Mouse (Mus musculus): ENCODE measurements at regions not wholly inside any gene's neighbourhood (a gene's known extent, or its start where the extent isn't known, plus 50 kb on each side); places are given as distances from the start of the nearest gene placed in this dataset.
"Not testable (repeated sequence)": the region's sequence is repeated elsewhere in the genome, so short reads cannot be mapped to it uniquely, and the experiment has no call there.

- peak; percentile 24 for DNase-seq (ENCODE audit: low spot score)
Measured at GRCm38 (mm10) chr11:40309646-40310045, 385.4 kb downstream of the Mat2b start.

DNA sequence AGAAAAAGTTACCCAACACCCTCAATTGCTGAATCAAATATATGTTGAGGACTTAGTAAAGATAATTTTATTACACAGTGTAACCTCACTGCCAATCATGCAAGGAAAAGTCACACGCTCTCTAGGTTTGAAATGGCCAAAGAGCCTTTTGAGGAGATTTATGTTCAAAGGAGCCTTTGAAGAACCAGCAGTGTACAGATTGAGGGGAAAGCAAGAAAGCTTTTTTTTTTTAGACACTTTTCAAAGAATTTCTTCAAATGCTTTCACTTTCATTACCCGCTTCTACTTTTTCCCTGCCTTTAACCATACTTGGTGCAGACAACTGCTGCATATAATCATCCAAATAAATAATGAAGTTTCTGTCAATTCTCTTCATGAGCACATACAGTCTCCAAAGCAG, 392.4 kb downstream of the Mat2b start:
- no peak for DNase-seq (ENCODE audit: low spot score)

DNA sequence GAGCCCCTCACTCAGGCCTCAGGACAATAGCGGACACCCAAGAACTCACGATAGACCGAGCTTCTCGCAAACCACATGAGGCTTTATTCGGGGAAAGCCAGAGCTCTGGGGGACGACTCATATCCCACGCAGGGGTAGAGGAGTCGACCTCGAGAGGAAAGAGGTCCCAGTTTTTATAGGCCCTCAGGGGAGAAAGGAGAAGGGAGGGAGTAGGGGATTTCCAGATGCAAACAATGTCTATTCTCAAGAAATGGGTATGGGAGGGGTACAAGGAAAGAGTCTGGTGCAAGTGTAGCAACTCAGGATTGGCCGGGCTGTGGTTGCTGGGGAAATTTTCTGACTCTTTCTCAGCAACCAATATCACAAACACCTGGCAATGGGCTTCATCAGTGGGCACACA, 395.0 kb downstream of the Mat2b start:
- DNase-seq (ENCODE audit: low spot score): not testable (repeated sequence)

GRCm38 (mm10) chr11:40286936-40287335, 408.1 kb downstream of the Mat2b start:
- DNase-seq (ENCODE audit: low spot score): peak; percentile 30

- DNase-seq (ENCODE audit: low spot score): peak; percentile 25
Measured at GRCm38 (mm10) chr11:40286391-40286790, 408.6 kb downstream of the Mat2b start.

- DNase-seq (ENCODE audit: low spot score): no peak
Measured at GRCm38 (mm10) chr11:40276737-40277136, 418.3 kb downstream of the Mat2b start.

DNA sequence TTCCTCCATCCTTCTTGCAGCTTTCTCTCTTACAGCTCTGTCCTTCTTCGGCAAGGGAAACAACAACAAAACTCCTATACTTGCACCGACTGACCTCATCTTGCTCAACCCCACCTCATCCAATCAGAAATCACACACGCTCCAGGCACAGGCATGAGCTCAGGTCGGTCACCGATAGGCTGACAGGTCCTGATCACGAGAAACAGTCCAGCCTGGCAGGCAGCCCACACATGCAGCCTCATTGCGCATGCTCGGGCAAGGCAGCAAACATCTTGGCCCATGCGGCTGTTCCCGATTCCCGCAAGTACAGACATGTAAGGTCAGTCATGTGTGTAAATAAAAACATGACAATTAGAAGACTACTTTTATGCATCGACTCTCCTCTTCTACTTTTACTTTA, 441.9 kb downstream of the Mat2b start:
- no peak for DNase-seq (ENCODE audit: low spot score)

DNA sequence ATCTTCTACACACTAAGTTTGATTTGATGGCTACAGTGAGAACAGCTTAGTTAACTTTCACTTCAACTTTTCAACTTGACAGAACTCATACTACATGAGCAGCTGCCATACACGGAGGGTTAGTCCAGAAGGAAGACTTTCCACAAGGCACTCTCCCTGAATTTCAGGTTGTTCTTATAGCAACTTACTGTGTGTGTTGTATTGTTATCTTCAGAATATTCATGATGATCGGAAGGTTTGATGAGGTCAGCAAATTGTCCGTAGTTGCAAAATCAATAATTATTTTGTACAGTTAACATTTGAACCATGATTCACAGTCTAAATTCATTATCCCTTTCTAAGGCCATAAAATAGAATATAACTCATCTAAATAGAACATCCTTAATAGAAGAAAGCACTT, 442.6 kb downstream of the Mat2b start:
- no peak for DNase-seq (ENCODE audit: low spot score)

GRCm38 (mm10) chr11:40251131-40251530, 443.9 kb downstream of the Mat2b start:
- no peak for DNase-seq (ENCODE audit: low spot score)

DNA sequence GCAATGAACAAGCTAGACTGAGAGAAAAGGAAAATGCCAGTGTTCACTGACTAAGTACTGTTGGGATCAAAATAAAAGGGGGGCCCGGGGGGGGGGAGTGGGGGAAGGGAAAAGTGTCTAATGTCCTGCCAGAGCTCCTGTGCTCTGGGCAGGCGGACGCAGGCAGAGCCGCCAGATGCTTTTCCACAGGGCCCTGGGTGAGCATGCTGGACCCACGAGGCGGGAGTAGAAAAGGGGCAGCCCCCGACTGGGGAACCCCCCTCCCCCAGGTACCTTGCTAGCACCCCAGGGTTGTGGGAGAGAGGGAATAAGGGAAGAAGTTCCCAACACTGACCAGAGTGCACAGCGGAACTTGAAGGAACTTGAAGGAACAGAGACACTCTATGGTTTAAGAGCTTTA, 478.6 kb downstream of the Mat2b start:
- no peak for DNase-seq (ENCODE audit: low spot score)

Data from embryo, embryonic 10.5 days (tissue).